Mouse (Mus musculus): ENCODE data around the gene Zfp628. TPM values are rescaled to one million over a fixed set of nuclear protein-coding genes. Genes with fewer than 3 reads are reported as not detected.

Zfp628 gene
- polyA plus RNA-seq, 1 experiment from 2014 or later: 4.3 TPM

DNA sequence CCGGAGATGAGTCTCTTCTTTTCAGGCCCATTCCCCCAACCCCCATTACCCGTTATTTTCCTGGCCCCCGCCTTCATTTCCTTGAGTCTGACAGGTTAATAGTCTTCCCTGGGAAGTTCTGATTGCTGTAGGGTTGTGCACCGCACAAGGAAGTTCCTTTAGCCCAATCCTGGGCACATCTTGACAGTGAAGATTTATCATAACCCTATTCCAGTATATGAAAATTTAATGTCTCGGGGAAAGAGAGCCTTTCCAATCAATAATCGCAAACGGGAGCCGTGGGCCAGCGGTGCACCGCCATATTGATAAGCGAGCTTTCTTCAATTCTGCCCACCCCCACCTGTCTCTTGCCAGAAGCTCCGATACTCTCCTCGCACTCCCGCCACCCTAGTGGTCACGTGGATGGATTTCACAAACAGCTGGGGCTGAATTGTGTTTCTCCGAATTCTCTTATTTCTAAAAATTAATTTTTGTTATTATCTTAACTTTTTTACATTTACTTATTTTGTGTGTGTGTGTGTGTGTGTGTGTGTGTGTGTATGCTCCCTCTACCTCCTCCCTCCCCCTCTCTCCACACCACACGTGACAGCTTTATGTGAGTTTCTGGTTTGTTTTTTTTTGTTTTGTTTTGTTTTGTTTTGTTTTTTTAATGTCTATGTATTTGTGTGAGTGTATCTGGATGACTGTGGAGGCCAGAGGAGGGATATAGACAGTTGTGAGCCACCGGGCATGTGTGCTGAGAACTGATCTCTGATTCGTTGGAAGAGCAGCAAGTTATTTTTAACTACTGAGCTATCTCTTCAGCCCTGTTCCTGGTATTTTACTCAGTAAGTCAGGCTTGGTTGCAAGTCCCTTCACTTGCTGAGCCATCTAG lies 15.1 kb upstream of the Zfp628 start:
- DNase-seq (ENCODE audit: low spot score): peak; percentile 39
- Histone ChIP-seq H3K9me3 (replicated peaks) (peaks cover 10% of the 10 kb centered on the region; the same call in 1 of the 2 replicates), H3K36me3 (no peaks in the 10 kb centered on the region), H3K4me3 (peak overlapping the region; percentile 41), H3K27ac (replicated peaks) (peak overlapping the region; percentile 57), H3K4me1 (peaks cover 19% of the 10 kb centered on the region), H3K27me3 (ENCODE audit: low read depth, poor library complexity, severe bottlenecking) (peaks cover 26% of the 10 kb centered on the region)
- 6% methylated on average over 19 of the region's 19 CpGs for WGBS

DNA sequence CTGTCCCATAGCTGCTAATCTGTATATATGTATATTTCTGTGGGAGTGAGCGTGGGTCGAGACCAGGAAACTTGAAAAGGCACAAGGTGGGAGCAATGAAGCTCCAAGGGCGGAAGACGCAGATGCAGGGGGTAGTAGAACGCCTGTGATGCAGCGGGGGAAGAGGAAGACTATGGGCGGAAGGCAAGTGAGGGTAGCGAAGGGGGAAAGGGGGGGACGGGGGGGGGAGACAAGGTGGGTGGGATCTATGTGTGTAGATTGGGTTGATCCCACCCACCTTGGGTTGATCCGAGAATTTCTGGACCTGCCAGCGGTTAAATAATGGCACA lies 14.5 kb upstream of the Zfp628 start:
- no peaks in the 10 kb centered on the region for H3K36me3 ChIP-seq
- no peak overlapping the region; the same call in 1 of the 2 replicates for H3K27ac ChIP-seq (replicated peaks)
- H3K9me3 ChIP-seq (replicated peaks): peaks cover 10% of the 10 kb centered on the region; the same call in 1 of the 2 replicates
- no peak for DNase-seq (ENCODE audit: low spot score)
- peaks cover 26% of the 10 kb centered on the region for H3K27me3 ChIP-seq (ENCODE audit: low read depth, poor library complexity, severe bottlenecking)
- H3K4me1 ChIP-seq: peaks cover 19% of the 10 kb centered on the region
- peak overlapping the region; percentile 41; the same call in 1 of the 2 replicates for H3K4me3 ChIP-seq
- WGBS: 14% methylated on average over 11 of the region's 11 CpGs

DNA sequence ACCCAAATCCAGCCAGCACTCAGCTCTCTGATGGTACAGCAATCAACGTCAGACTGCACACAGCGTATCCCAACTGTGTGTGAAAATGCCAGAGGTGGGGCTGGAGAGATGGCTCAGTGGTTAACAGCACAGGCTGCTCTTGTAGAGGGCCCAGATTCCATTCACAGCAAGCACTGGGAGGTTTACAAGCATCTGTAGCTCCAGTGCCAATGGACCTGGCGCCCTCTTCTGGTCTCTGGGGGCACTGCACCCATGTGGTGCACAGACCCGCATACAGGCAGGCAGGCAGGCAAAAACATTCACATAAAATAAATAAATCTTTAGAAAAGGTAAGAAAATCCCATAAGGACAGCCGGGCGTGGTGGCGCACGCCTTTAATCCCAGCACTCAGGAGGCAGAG lies 13.8 kb upstream of the Zfp628 start:
- 42% methylated on average over 8 of the region's 8 CpGs for WGBS
- Histone ChIP-seq H3K36me3 (no peaks in the 10 kb centered on the region), H3K4me3 (no peak overlapping the region), H3K4me1 (peaks cover 19% of the 10 kb centered on the region), H3K9me3 (replicated peaks) (peaks cover 10% of the 10 kb centered on the region; the same call in 1 of the 2 replicates), H3K27me3 (ENCODE audit: low read depth, poor library complexity, severe bottlenecking) (peaks cover 26% of the 10 kb centered on the region), H3K27ac (replicated peaks) (no peak overlapping the region)
- DNase-seq (ENCODE audit: low spot score): peak; percentile 53

DNA sequence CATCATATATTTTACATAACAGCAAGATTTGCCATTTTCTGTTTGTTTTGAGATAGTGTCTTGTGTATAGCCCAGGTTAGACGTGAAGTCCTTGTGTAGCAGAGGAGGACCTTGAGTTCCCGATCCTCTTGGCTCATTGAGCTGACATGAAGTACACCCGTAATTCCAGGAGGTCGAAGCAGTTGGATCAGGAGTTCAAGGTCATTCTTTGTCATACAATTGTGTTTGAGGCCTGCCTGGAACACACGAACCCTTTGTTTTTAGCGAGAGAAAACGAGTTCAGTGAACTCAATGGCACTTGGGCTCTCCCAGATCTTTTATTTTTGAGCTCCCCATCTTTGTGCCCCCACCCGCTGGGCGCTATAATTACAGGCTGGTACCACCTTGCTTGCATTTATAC lies 12.6 kb upstream of the Zfp628 start:
- Histone ChIP-seq H3K9me3 (replicated peaks) (peaks cover 10% of the 10 kb centered on the region; the same call in 1 of the 2 replicates), H3K4me1 (peaks cover 19% of the 10 kb centered on the region), H3K36me3 (no peaks in the 10 kb centered on the region), H3K27me3 (ENCODE audit: low read depth, poor library complexity, severe bottlenecking) (peaks cover 26% of the 10 kb centered on the region), H3K4me3 (no peak overlapping the region), H3K27ac (replicated peaks) (no peak overlapping the region)
- no peak for DNase-seq (ENCODE audit: low spot score)
- 91% methylated on average over 9 of the region's 9 CpGs for WGBS

DNA sequence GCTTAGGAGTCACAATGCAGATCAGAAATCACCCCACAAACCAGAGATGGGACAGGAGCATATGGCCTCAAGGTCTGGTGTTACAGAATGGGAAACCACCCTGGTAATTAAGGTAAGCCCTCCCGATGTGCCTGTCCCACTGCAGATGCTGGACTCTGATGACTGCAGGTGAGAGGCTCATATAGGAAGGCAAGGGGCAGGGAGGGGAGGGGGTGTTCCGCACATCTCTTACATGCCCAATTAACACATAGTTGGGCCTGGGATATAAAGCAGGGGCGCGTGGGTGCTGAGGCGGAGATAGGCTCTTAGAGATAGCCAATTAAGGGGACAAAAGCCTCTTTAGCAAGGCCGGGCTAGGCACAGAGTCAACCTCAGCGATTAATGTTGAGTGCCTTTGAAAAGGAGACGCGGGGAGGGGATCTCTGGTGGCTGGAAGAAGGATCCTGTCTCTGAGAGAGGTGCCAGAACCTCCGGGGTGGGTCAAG lies 8.5 kb upstream of the Zfp628 start, which contains the start of gene Gm36210:
Gene Gm36210, minus strand, starts transcription at position 51 of the 485 bp plus-strand sequence.
- H3K27ac ChIP-seq (replicated peaks): no peak within 1 kb of the TSS
- no peak within 1 kb of the TSS for H3K4me3 ChIP-seq
- no peaks in the 10 kb centered on the region for H3K4me1 ChIP-seq
- no peak for DNase-seq (ENCODE audit: low spot score)
- no peaks in the 10 kb centered on the region for H3K27me3 ChIP-seq (ENCODE audit: low read depth, poor library complexity, severe bottlenecking)
- H3K36me3 ChIP-seq: no peaks in the 10 kb centered on the region
- 56% methylated on average over 10 of the region's 10 CpGs for WGBS
- 0 out of 2 replicates have a peak, but pooled peaks cover 5% of the 10 kb centered on the region for H3K9me3 ChIP-seq (replicated peaks)

DNA sequence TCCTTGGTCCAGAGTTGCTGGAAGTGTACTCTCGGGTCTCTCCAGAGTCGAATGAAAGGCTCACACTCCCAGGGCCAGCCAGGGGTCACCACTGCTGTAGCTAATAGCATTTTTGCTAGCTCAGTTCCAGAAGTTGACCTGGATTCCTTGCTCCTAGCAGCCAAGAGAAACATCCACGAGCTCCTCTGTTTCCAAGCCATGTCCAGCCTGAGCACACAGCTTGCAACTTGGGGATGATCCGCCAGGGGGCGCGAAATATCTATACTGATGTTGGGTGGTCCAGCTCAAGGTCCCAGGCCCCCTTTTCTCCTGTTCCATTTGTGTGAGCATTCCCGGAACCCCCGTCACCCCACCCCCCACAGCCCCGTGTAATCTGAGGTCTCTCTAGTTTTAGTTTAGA lies 3.5 kb upstream of the Zfp628 start:
- Histone ChIP-seq H3K4me1 (peaks cover 18% of the 10 kb centered on the region), H3K27ac (replicated peaks) (no peak overlapping the region), H3K27me3 (ENCODE audit: low read depth, poor library complexity, severe bottlenecking) (no peaks in the 10 kb centered on the region), H3K36me3 (no peaks in the 10 kb centered on the region), H3K9me3 (replicated peaks) (no peaks in the 10 kb centered on the region), H3K4me3 (no peak overlapping the region)
- WGBS: 36% methylated on average over 9 of the region's 9 CpGs
- DNase-seq (ENCODE audit: low spot score): peak; percentile 76

DNA sequence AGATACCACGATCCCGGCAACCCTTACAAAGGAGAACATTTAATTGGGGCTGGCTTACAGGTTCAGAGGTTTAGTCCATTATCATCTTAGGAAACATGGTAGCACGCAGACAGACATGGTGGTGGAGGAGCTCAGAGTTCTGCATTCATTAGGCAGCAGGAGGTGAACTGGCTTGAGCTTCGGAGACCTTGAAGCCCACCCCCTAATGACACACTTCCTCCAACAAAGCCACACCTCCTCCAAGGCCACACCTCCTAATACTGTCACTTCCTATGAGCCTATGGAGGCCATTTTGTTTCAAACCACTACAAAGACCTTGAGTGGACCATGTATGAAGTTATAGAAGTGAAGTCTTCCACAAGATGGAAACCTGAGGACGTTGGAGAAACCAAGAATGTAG lies 2.8 kb upstream of the Zfp628 start:
- no peaks in the 10 kb centered on the region for H3K9me3 ChIP-seq (replicated peaks)
- no peak overlapping the region for H3K27ac ChIP-seq (replicated peaks)
- H3K4me3 ChIP-seq: no peak overlapping the region
- H3K4me1 ChIP-seq: peaks cover 25% of the 10 kb centered on the region
- WGBS: 62% methylated on average over 5 of the region's 5 CpGs
- DNase-seq (ENCODE audit: low spot score): no peak
- H3K36me3 ChIP-seq: peaks cover 2% of the 10 kb centered on the region
- no peaks in the 10 kb centered on the region for H3K27me3 ChIP-seq (ENCODE audit: low read depth, poor library complexity, severe bottlenecking)

DNA sequence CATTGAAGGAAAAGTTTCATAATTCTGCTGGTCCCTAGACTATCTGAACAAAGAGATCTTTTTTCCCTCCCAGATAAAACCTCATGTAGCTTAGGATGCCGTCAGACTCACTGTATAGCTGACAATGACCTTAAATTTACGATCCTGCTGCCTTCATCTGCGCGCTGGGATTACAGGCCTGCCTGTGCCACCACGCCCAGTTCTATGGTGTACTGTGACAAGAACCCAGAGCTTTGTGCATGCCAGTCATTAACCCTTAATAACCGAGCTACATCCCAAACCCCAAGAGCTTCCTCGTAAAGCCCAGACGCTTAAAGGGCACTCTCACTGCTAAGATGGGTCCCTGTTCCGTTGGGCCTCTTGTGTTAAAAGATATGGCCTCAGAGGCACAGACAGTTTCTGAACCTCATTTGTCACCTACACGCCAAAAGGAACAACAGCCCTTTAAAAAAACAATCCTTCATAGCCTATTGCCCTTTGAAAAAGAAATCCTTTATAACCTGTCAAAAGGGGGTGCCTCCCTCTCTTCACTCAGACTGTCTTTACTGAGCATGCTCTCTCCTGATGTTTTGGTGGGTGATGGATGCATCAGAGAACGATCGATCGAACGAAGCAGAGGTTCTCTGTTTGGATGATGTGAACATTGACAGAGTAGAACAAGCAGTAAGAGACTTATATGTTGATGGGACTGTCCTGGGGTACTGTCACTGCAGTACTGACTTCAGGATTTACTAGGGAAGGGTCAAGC lies 826 bp downstream of the Zfp628 start:
- no peaks in the 10 kb centered on the region for H3K27me3 ChIP-seq (ENCODE audit: low read depth, poor library complexity, severe bottlenecking)
- no peaks in the 10 kb centered on the region for H3K9me3 ChIP-seq (replicated peaks)
- H3K27ac ChIP-seq (replicated peaks): peak overlapping the region; percentile 99
- H3K4me3 ChIP-seq: peak overlapping the region; percentile 83
- peak; percentile 27 for DNase-seq (ENCODE audit: low spot score)
- WGBS: 28% methylated on average over 14 of the region's 14 CpGs
- H3K4me1 ChIP-seq: peaks cover 42% of the 10 kb centered on the region
- peaks cover 38% of the 10 kb centered on the region for H3K36me3 ChIP-seq

DNA sequence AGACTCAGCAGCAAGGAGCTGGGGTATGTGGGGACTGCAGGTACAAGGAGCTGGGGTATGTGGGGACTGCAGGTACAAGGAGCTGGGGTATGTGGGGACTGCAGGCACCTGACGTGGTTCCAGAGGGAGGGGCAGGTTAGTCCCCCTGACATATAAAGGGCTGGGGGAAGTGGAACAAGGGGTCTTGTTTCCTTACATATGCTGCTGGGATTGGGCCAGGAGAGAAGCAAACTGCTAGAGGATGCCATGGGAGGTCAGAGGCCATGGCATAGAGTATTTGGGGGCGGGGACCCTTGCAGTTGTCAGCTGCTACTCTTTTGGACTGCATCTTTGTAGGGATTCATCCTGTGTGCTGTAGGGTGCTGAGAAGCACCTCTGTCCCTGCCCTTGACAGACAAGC lies 2.5 kb downstream of the Zfp628 start:
- no peak for DNase-seq (ENCODE audit: low spot score)
- WGBS: 93% methylated on average over 2 of the region's 2 CpGs
- H3K36me3 ChIP-seq: peaks cover 45% of the 10 kb centered on the region
- no peaks in the 10 kb centered on the region for H3K9me3 ChIP-seq (replicated peaks)
- H3K27ac ChIP-seq (replicated peaks): no peak overlapping the region
- H3K27me3 ChIP-seq (ENCODE audit: low read depth, poor library complexity, severe bottlenecking): no peaks in the 10 kb centered on the region
- peak overlapping the region; percentile 7; the same call in 1 of the 2 replicates for H3K4me3 ChIP-seq
- peaks cover 59% of the 10 kb centered on the region for H3K4me1 ChIP-seq

DNA sequence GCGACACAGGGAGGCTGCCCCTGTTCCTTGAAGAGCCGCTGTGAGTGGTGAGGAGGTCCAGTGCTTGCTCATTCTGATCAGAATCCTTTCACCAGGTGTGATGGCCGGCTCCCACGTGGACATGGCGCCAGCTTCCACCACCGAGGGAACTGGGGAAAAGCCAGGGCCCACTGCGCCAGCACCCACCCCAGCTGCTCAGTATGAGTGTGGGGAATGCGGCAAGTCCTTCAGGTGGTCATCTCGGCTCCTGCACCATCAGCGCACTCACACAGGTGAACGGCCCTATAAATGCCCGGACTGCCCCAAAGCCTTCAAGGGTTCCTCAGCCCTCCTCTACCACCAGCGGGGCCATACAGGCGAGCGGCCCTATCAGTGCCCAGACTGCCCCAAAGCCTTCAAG lies 3.7 kb downstream of the Zfp628 start:
- H3K4me3 ChIP-seq: 0 out of 2 replicates have a peak overlapping the region, but pooled peaks have one; percentile 7
- H3K27me3 ChIP-seq (ENCODE audit: low read depth, poor library complexity, severe bottlenecking): no peaks in the 10 kb centered on the region
- H3K4me1 ChIP-seq: peaks cover 71% of the 10 kb centered on the region
- peaks cover 45% of the 10 kb centered on the region for H3K36me3 ChIP-seq
- H3K27ac ChIP-seq (replicated peaks): no peak overlapping the region
- 92% methylated on average over 15 of the region's 15 CpGs for WGBS
- DNase-seq (ENCODE audit: low spot score): no peak
- no peaks in the 10 kb centered on the region for H3K9me3 ChIP-seq (replicated peaks)

DNA sequence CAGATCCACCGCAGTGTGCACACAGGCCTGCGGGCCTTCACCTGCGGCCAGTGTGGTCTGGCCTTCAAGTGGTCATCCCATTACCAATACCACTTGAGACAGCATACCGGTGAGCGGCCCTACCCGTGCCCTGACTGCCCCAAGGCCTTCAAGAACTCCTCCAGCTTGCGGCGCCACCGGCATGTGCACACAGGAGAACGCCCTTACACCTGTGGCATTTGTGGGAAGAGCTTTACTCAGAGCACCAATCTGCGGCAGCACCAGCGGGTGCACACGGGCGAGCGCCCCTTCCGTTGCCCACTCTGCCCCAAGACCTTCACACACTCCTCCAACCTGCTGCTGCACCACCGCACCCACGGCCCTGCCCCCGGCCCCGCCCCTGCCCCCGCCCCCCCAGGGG lies 4.1 kb downstream of the Zfp628 start:
- Histone ChIP-seq H3K9me3 (replicated peaks) (no peaks in the 10 kb centered on the region), H3K27me3 (ENCODE audit: low read depth, poor library complexity, severe bottlenecking) (no peaks in the 10 kb centered on the region), H3K4me1 (peaks cover 74% of the 10 kb centered on the region), H3K36me3 (peaks cover 45% of the 10 kb centered on the region), H3K4me3 (peak overlapping the region; percentile 7; the same call in 1 of the 2 replicates), H3K27ac (replicated peaks) (0 out of 2 replicates have a peak overlapping the region, but pooled peaks have one; percentile 46)
- 83% methylated on average over 21 of the region's 21 CpGs for WGBS
- DNase-seq (ENCODE audit: low spot score): no peak

DNA sequence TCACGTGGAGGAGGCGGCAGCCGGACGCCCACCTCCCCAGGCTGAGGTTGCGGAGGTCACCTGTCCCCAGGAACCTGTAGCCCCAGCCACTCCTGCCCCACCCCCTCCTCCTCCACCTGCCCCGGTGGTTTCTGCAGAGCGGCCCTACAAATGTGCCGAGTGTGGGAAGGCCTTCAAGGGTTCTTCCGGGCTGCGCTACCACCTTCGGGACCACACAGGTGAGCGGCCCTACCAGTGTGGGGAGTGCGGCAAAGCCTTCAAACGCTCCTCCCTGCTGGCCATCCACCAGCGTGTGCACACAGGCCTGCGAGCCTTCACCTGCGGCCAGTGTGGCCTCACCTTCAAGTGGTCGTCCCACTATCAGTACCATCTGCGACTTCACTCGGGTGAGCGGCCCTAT lies 5.0 kb downstream of the Zfp628 start:
- Histone ChIP-seq H3K27ac (replicated peaks) (no peak overlapping the region), H3K27me3 (ENCODE audit: low read depth, poor library complexity, severe bottlenecking) (no peaks in the 10 kb centered on the region), H3K4me1 (peaks cover 76% of the 10 kb centered on the region), H3K36me3 (peaks cover 45% of the 10 kb centered on the region), H3K4me3 (0 out of 2 replicates have a peak overlapping the region, but pooled peaks have one; percentile 7), H3K9me3 (replicated peaks) (no peaks in the 10 kb centered on the region)
- 90% methylated on average over 21 of the region's 21 CpGs for WGBS
- DNase-seq (ENCODE audit: low spot score): no peak
